Mouse (Mus musculus) midbrain, embryonic 13.5 days (tissue): ENCODE results near the gene Haus8. TPM values are rescaled to one million over a fixed set of nuclear protein-coding genes. Genes with fewer than 3 reads are reported as not detected.
A peak's percentile ranks its signal among the peaks of the same experiment; 100 is the strongest.
"Not testable (repeated sequence)": the region's sequence is repeated elsewhere in the genome, so short reads cannot be mapped to it uniquely, and the experiment has no call there.

Source experiments
- ATAC-seq: fragments of 200-750 bp; cut with Nextera tagmentation; 2 replicates; pipeline ENCODE4 v1.8.0; 2017; ENCODE audit warnings: mild to moderate bottlenecking, moderate TSS enrichment, moderate library complexity
- H3K27ac ChIP-seq: fragments of 300-500 bp; sonication (generic); 2 replicates; pipeline ENCODE4 v1.5.1; 2015; ENCODE audit warnings: inconsistent platforms, mild to moderate bottlenecking, moderate library complexity
- H3K27me3 ChIP-seq: fragments of 300-500 bp; sonication (generic); 2 replicates; pipeline ENCODE4 v1.6.1; 2015; ENCODE audit warnings: mild to moderate bottlenecking, inconsistent platforms
- H3K36me3 ChIP-seq: fragments of 300-500 bp; sonication (generic); 2 replicates; pipeline ENCODE4 v1.6.1; 2015; ENCODE audit warnings: mild to moderate bottlenecking, inconsistent platforms
- H3K4me1 ChIP-seq: fragments of 300-500 bp; sonication (generic); replicated peaks from 2 replicates; pipeline ENCODE4 v1.6.1; 2015; ENCODE audit warnings: inconsistent platforms
- H3K4me2 ChIP-seq: fragments of 300-500 bp; sonication (generic); replicated peaks from 2 replicates; pipeline ENCODE4 v1.6.1; 2015; ENCODE audit warnings: moderate library complexity, mild to moderate bottlenecking, inconsistent platforms
- H3K4me3 ChIP-seq: fragments of 300-500 bp; sonication (generic); replicated peaks from 2 replicates; pipeline ENCODE4 v1.5.1; 2015; ENCODE audit warnings: mild to moderate bottlenecking, inconsistent platforms
- H3K9ac ChIP-seq: fragments of 300-500 bp; sonication (generic); replicated peaks from 2 replicates; pipeline ENCODE4 v1.6.1; 2015; ENCODE audit warnings: mild to moderate bottlenecking, inconsistent platforms
- H3K9me3 ChIP-seq: fragments of 300-500 bp; sonication (generic); 2 replicates; pipeline ENCODE4 v1.6.1; 2016; ENCODE audit warnings: mild to moderate bottlenecking, inconsistent platforms
- WGBS: fragments of 180-500 bp; shearing (Covaris S2); methylation state at CpG from one replicate; pipeline ENCODE4 v1.1.7; 2015; 5-methylcytosine and 5-hydroxymethylcytosine counted together
- polyA plus RNA-seq: library from polyadenylated mRNA; unstranded; fragments of >200 nt; fragmentation: Nextera tagmentation; extraction: Ambion mirVana; gene quantifications from 2 replicates; pipeline ENCODE4 v1.2.1, GENCODE M21; 2015

The Haus8 gene
- polyA plus RNA-seq, 1 experiment from 2014 or later, result 54.3 TPM

GRCm38 (mm10) chr8:71214266-71214665, 58.5 kb downstream of the Haus8 start:
- H3K4me1 ChIP-seq, H3K9me3 ChIP-seq, H3K27me3 ChIP-seq, H3K9ac ChIP-seq, H3K4me3 ChIP-seq, H3K27ac ChIP-seq, H3K4me2 ChIP-seq, H3K36me3 ChIP-seq: not testable (repeated sequence)
- ATAC-seq, result 0 out of 2 replicates have a peak, but pooled peaks have one; percentile 11
- 83% methylated on average over 4 of the region's 5 CpGs for WGBS

DNA sequence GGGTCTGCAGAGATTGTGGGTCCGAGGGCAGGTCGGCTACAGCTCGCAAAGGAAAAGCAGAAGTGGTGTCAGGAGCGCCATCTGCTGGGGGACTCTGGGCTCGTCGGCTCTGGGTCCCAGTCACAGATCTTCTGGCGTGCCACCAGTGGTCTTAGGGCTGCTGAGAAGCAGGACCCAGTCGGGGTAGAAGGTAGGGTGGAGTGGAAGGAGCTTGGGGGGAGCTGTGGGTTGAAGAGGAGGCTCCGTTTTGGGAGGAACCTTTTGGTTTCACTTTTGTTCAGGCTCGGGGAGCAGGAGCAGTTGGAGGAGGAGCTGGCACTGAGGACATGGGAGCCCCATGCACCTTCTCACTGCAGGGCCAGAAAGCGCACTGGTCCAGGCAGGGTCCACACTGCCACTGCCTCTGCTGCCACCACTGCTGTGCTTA, 67.2 kb downstream of the Haus8 start:
- H3K36me3 ChIP-seq, H3K9me3 ChIP-seq, H3K4me1 ChIP-seq, H3K9ac ChIP-seq, H3K4me3 ChIP-seq, H3K27ac ChIP-seq, H3K27me3 ChIP-seq: not testable (repeated sequence)
- WGBS, result 17% methylated on average over 7 of the region's 11 CpGs
- peak; percentile 84 for ATAC-seq
- peak overlapping the region; percentile 27; the same call in 1 of the 2 replicates for H3K4me2 ChIP-seq

Other genes with a start within 250 kb of the Haus8 start
- 16.8 and 19.9 TPM in 2 replicates for gene Myo9b, start 220 bp downstream of the Haus8 start, polyA plus RNA-seq
- gene Use1, start 93.9 kb upstream of the Haus8 start, polyA plus RNA-seq, result 108 and 109 TPM in 2 replicates
- 4.9 and 5.3 TPM in 2 replicates for gene Ocel1, start 98.4 kb upstream of the Haus8 start, polyA plus RNA-seq
- 17.0 and 21.7 TPM in 2 replicates for gene Nr2f6, start 109.0 kb upstream of the Haus8 start, polyA plus RNA-seq
- 4.8 and 5.4 TPM in 2 replicates for gene Ushbp1, start 122.9 kb upstream of the Haus8 start, polyA plus RNA-seq
- gene Babam1, start 123.9 kb upstream of the Haus8 start, polyA plus RNA-seq, result 83.7 and 96.9 TPM in 2 replicates
- gene Ankle1, start 133.1 kb upstream of the Haus8 start, polyA plus RNA-seq, result 14.9 and 16.1 TPM in 2 replicates
- gene Abhd8, start 190.7 kb upstream of the Haus8 start, polyA plus RNA-seq, result 114 and 133 TPM in 2 replicates
- gene Mrpl34, start 192.0 kb upstream of the Haus8 start, polyA plus RNA-seq, result 242 TPM in 2 replicates
- 197 TPM in 2 replicates for gene Dda1, start 196.3 kb upstream of the Haus8 start, polyA plus RNA-seq
- 5.3 and 9.3 TPM in 2 replicates for gene Ano8, start 213.0 kb upstream of the Haus8 start, polyA plus RNA-seq
- gene Gtpbp3, start 215.2 kb upstream of the Haus8 start, polyA plus RNA-seq, result 11.6 and 13.2 TPM in 2 replicates
- gene Plvap, start 238.8 kb upstream of the Haus8 start, polyA plus RNA-seq, result 8.0 and 10.2 TPM in 2 replicates